Mouse (Mus musculus) heart, embryonic 11.5 days (tissue): ENCODE data around the gene Ppm1k. TPM values are rescaled to one million over a fixed set of nuclear protein-coding genes. Genes with fewer than 3 reads are reported as not detected.

Experiments
- ATAC-seq: fragments of 200-750 bp; cut with Nextera tagmentation; replicated peaks from 2 replicates; pipeline ENCODE4 v1.8.0; 2017; ENCODE audit warnings: moderate library complexity; ENCODE audit not compliant: insufficient number of reproducible peaks, low FRiP score, low TSS enrichment
- H3K27ac ChIP-seq: fragments of 300-500 bp; sonication (generic); 2 replicates; pipeline ENCODE4 v1.5.1; 2014; ENCODE audit warnings: mild to moderate bottlenecking, low read depth, low read length
- H3K27me3 ChIP-seq: fragments of 300-500 bp; sonication (generic); 2 replicates; pipeline ENCODE4 v1.6.1; 2014; ENCODE audit warnings: mild to moderate bottlenecking, low read length, mixed read lengths; ENCODE audit not compliant: control insufficient read depth, insufficient read depth
- H3K36me3 ChIP-seq: fragments of 300-500 bp; sonication (generic); 2 replicates; pipeline ENCODE4 v1.6.1; 2014; ENCODE audit warnings: mild to moderate bottlenecking, low read length, moderate library complexity, mixed read lengths; ENCODE audit not compliant: control insufficient read depth, insufficient read depth
- H3K4me1 ChIP-seq: fragments of 300-500 bp; sonication (generic); 2 replicates; pipeline ENCODE4 v1.6.1; 2014; ENCODE audit warnings: low read length; ENCODE audit not compliant: control insufficient read depth, insufficient read depth
- H3K4me2 ChIP-seq: fragments of 300-500 bp; sonication (generic); 2 replicates; pipeline ENCODE4 v1.6.1; 2014; ENCODE audit warnings: mild to moderate bottlenecking, moderate library complexity
- H3K4me3 ChIP-seq: fragments of 300-500 bp; sonication (generic); 2 replicates; pipeline ENCODE4 v1.5.1; 2014; ENCODE audit warnings: low read depth, low read length
- H3K9ac ChIP-seq: fragments of 300-500 bp; sonication (generic); 2 replicates; pipeline ENCODE4 v1.6.1; 2014; ENCODE audit warnings: mild to moderate bottlenecking, low read depth, low read length, moderate library complexity
- H3K9me3 ChIP-seq: fragments of 300-500 bp; sonication (generic); replicated peaks from 2 replicates; pipeline ENCODE4 v1.6.1; 2016; ENCODE audit warnings: low read length; ENCODE audit not compliant: control insufficient read depth
- WGBS: fragments of 180-500 bp; shearing (Covaris S2); extraction: QIAGEN DNeasy Blood & Tissue Kit; methylation state at CpG from one replicate; pipeline ENCODE4 v1.1.7; 2014; ENCODE audit not compliant: insufficient replicate concordance; 5-methylcytosine and 5-hydroxymethylcytosine counted together
- polyA plus RNA-seq: library from polyadenylated mRNA; unstranded; fragments of >200 nt; fragmentation: Nextera tagmentation; extraction: Ambion mirVana; gene quantifications from 2 replicates; pipeline ENCODE4 v1.2.1, GENCODE M21; 2014

Gene Ppm1k
- polyA plus RNA-seq, 1 experiment from 2014 or later = 14.8 TPM

- no peak overlapping the region for H3K4me3 ChIP-seq
- H3K9me3 ChIP-seq = no peaks in the 10 kb centered on the region
- no peak overlapping the region for H3K27ac ChIP-seq
- H3K9ac ChIP-seq = no peak overlapping the region
- H3K4me1 ChIP-seq = peaks cover 9% of the 10 kb centered on the region; the same call in 1 of the 2 replicates
- H3K4me2 ChIP-seq = no peak overlapping the region
- no peak for ATAC-seq
- 70% methylated on average over 2 of the region's 2 CpGs for WGBS
- no peaks in the 10 kb centered on the region for H3K36me3 ChIP-seq
- no peaks in the 10 kb centered on the region for H3K27me3 ChIP-seq
These were observed 8.3 kb downstream of the Ppm1k start for GRCm38 (mm10) chr6:57526933-57527332.

- ATAC-seq = no peak
- WGBS = 84% methylated on average over 10 of the region's 10 CpGs
These were observed 10.5 kb downstream of the Ppm1k start for GRCm38 (mm10) chr6:57524742-57525141.

GRCm38 (mm10) chr6:57520749-57521652 is 14.3 kb downstream of the Ppm1k start:
- no peak overlapping the region for H3K27ac ChIP-seq
- H3K4me3 ChIP-seq = no peak overlapping the region
- no peaks in the 10 kb centered on the region for H3K9me3 ChIP-seq
- 91% methylated on average over 10 of the region's 10 CpGs for WGBS
- no peak for ATAC-seq
- no peaks in the 10 kb centered on the region for H3K27me3 ChIP-seq
- no peaks in the 10 kb centered on the region for H3K36me3 ChIP-seq
- 0 out of 2 replicates have a peak, but pooled peaks cover 3% of the 10 kb centered on the region for H3K4me1 ChIP-seq
- no peak overlapping the region for H3K9ac ChIP-seq
- H3K4me2 ChIP-seq = no peak overlapping the region

More at GRCm38 (mm10) chr6:57524742-57525141, 10.5 kb downstream of the Ppm1k start:
- H3K9ac ChIP-seq = no peak overlapping the region
- H3K4me1 ChIP-seq = peaks cover 3% of the 10 kb centered on the region; the same call in 1 of the 2 replicates
- no peaks in the 10 kb centered on the region for H3K27me3 ChIP-seq
- H3K27ac ChIP-seq = no peak overlapping the region
- no peak overlapping the region for H3K4me3 ChIP-seq
- H3K4me2 ChIP-seq = no peak overlapping the region
- no peaks in the 10 kb centered on the region for H3K9me3 ChIP-seq
- no peaks in the 10 kb centered on the region for H3K36me3 ChIP-seq

GRCm38 (mm10) chr6:57514035-57514374 is 21.3 kb downstream of the Ppm1k start:
- no peak for ATAC-seq
- Histone ChIP-seq H3K27ac (no peak overlapping the region), H3K9me3 (no peaks in the 10 kb centered on the region), H3K27me3 (no peaks in the 10 kb centered on the region), H3K4me3 (no peak overlapping the region), H3K36me3 (peaks cover 7% of the 10 kb centered on the region; the same call in 1 of the 2 replicates), H3K4me2 (no peak overlapping the region), H3K9ac (no peak overlapping the region), H3K4me1 (no peaks in the 10 kb centered on the region)
- 62% methylated on average over 4 of the region's 4 CpGs for WGBS

GRCm38 (mm10) chr6:57513351-57514034 is 21.8 kb downstream of the Ppm1k start:
- no peak overlapping the region for H3K4me2 ChIP-seq
- ATAC-seq = no peak
- H3K36me3 ChIP-seq = peaks cover 7% of the 10 kb centered on the region; the same call in 1 of the 2 replicates
- H3K4me1 ChIP-seq = no peaks in the 10 kb centered on the region
- H3K9me3 ChIP-seq = no peaks in the 10 kb centered on the region
- H3K27me3 ChIP-seq = no peaks in the 10 kb centered on the region
- WGBS = 72% methylated on average over 7 of the region's 7 CpGs
- H3K27ac ChIP-seq = no peak overlapping the region
- H3K4me3 ChIP-seq = no peak overlapping the region
- no peak overlapping the region for H3K9ac ChIP-seq

- H3K27ac ChIP-seq = no peak overlapping the region
- H3K9me3 ChIP-seq = no peaks in the 10 kb centered on the region
- no peaks in the 10 kb centered on the region for H3K4me1 ChIP-seq
- H3K4me2 ChIP-seq = no peak overlapping the region
- WGBS = 88% methylated on average over 5 of the region's 5 CpGs
- H3K4me3 ChIP-seq = no peak overlapping the region
- peaks cover 7% of the 10 kb centered on the region; the same call in 1 of the 2 replicates for H3K36me3 ChIP-seq
- no peak for ATAC-seq
- H3K27me3 ChIP-seq = no peaks in the 10 kb centered on the region
- no peak overlapping the region for H3K9ac ChIP-seq
These were observed 23.4 kb downstream of the Ppm1k start for GRCm38 (mm10) chr6:57511899-57512298.

- Histone ChIP-seq H3K9me3 (no peaks in the 10 kb centered on the region), H3K27ac (no peak overlapping the region), H3K36me3 (no peaks in the 10 kb centered on the region), H3K9ac (no peak overlapping the region), H3K4me1 (no peaks in the 10 kb centered on the region), H3K27me3 (no peaks in the 10 kb centered on the region), H3K4me2 (no peak overlapping the region), H3K4me3 (no peak overlapping the region)
- 50% methylated on average over 3 of the region's 3 CpGs for WGBS
- no peak for ATAC-seq
These were observed 31.4 kb downstream of the Ppm1k start for GRCm38 (mm10) chr6:57503662-57504379.

- H3K4me3 ChIP-seq = no peak overlapping the region
- no peak for ATAC-seq
- no peaks in the 10 kb centered on the region for H3K27me3 ChIP-seq
- no peak overlapping the region for H3K9ac ChIP-seq
- 75% methylated on average over 2 of the region's 2 CpGs for WGBS
- H3K4me1 ChIP-seq = no peaks in the 10 kb centered on the region
- no peak overlapping the region for H3K27ac ChIP-seq
- no peaks in the 10 kb centered on the region for H3K36me3 ChIP-seq
- H3K4me2 ChIP-seq = no peak overlapping the region
- H3K9me3 ChIP-seq = no peaks in the 10 kb centered on the region
These were observed 36.1 kb downstream of the Ppm1k start for GRCm38 (mm10) chr6:57499209-57499608.
